ENCODE assay signal across 20 mouse cellular contexts in the genomic region with DNA sequence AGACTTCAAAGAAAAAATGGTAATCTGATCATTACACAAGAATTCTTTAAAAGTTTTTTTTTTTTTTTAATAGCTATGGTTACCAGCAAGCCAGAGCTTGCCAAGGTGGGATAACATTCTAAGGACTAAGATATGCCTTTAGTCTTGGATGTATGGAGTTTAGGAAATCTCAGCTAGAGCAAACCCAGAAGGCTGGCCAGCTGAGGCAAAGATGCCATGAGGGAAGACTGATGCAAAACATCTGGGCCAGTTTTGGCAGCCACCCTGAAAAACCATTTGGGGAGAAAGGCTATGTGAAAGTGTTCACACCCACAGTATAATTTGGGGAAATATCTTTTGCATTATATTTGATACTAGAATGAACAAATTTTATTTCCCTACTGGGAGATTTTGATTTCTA. TPM values are rescaled to one million over a fixed set of nuclear protein-coding genes. Genes with fewer than 3 reads are reported as not detected.
"Had no signal": no experiment of that assay in that cellular context is flagged by ENCODE, and none has a peak within 500 bp of the region (broad histone marks: within the 10 kb centered on the region; RNA-seq: fewer than 3 reads in every experiment).

No protein-coding gene starts in this region.

- H3K27me3 ChIP-seq: kidney, embryonic 15.5 days; limb, embryonic 15.5 days; megakaryocyte, embryonic 14.5 days; midbrain, embryonic 13.5 days; neural tube, embryonic 13.5 days; stomach, embryonic 15.5 days had no signal

- H3K4me3 ChIP-seq: kidney, embryonic 15.5 days; limb, embryonic 15.5 days; megakaryocyte, embryonic 14.5 days; midbrain, embryonic 10.5 days; midbrain, embryonic 13.5 days; myocyte; neural tube, embryonic 13.5 days; stomach, embryonic 15.5 days had no signal

- H3K36me3 ChIP-seq: kidney, embryonic 15.5 days; limb, embryonic 15.5 days; midbrain, embryonic 10.5 days; midbrain, embryonic 13.5 days; neural tube, embryonic 13.5 days; stomach, embryonic 15.5 days had no signal

- DNase-seq: kidney, adult 2 months; kidney, postnatal 14 days; left cerebral cortex, postnatal 4 days; liver, postnatal 0 days; retina, postnatal 1 day; right cerebral cortex, postnatal 25 days; spleen, adult 18-20 months; thymus, postnatal 25 days had no signal

- H3K9ac ChIP-seq: kidney, embryonic 15.5 days; limb, embryonic 15.5 days; liver, embryonic 14.5 days; liver, postnatal 0 days; midbrain, embryonic 13.5 days; neural tube, embryonic 13.5 days; stomach, embryonic 15.5 days had no signal

- H3K9me3 ChIP-seq: kidney, embryonic 15.5 days; limb, embryonic 15.5 days; megakaryocyte, embryonic 14.5 days; midbrain, embryonic 10.5 days; midbrain, embryonic 13.5 days; neural tube, embryonic 13.5 days; stomach, embryonic 15.5 days had no signal

- H3K4me2 ChIP-seq: kidney, embryonic 15.5 days; limb, embryonic 15.5 days; liver, embryonic 11.5 days; midbrain, embryonic 13.5 days; neural tube, embryonic 13.5 days; stomach, embryonic 15.5 days had no signal

- H3K4me1 ChIP-seq: kidney, embryonic 15.5 days; limb, embryonic 15.5 days; megakaryocyte, embryonic 14.5 days; midbrain, embryonic 10.5 days; midbrain, embryonic 13.5 days; neural tube, embryonic 13.5 days; stomach, embryonic 15.5 days had no signal

- H3K27ac ChIP-seq: kidney, embryonic 15.5 days; limb, embryonic 15.5 days; liver, embryonic 14.5 days; midbrain, embryonic 10.5 days; midbrain, embryonic 13.5 days; neural tube, embryonic 13.5 days; stomach, embryonic 15.5 days had no signal

- ATAC-seq: liver, postnatal 0 days; midbrain, embryonic 13.5 days; midbrain, embryonic 16.5 days had no signal

RNA-seq across cellular contexts. Expression of a gene that starts 57.9 kb away (rescaled TPM):
- total RNA-seq: monocyte, adult 5-6 weeks had no signal
